Mouse (Mus musculus) embryonic stem cell, embryonic (primary cell): Measurements from ENCODE around the gene Hist1h2bg.

Experiments used
- CTCF ChIA-PET, 4 experiments: fragments of 300-600 bp in 2 of 4; fragments of 350-600 bp in 2 of 4; sonication (Branson Sonifier 250); formaldehyde crosslinking; loops; one replicate each; lab custom pipeline; 2022; ENCODE audit warnings: inconsistent platforms in 2 of 4; lab: Charles Lee
- POLR2A ChIA-PET, 4 experiments: fragments of 300-600 bp in 2 of 4; fragments of 350-600 bp in 2 of 4; sonication (Branson Sonifier 250); formaldehyde crosslinking; loops; one replicate each; lab custom pipeline; 2022; ENCODE audit warnings: antibody characterized with exemption in 4 of 4, inconsistent platforms in 1 of 4; lab: Charles Lee

Gene Hist1h2bg

GRCm38 (mm10) chr13:23571022-23571503, at the start of gene Hist1h2bg, which contains the start of gene Hist1h2ae:
TSS of gene Hist1h2bg (plus strand) at chr13:23571396.
TSS of gene Hist1h2ae (minus strand) at chr13:23571220.
- ChIA-PET POLR2A (interaction anchor here (0.6 to 22.3 kb wide), 131 partner anchors 8 to 1855 kb away, joined by 3 to 794 read pairs (median 6); partner anchors contain the start of genes Hist1h2ac (in 4 of the 4), Hist1h2bc (in 4 of the 4), Hist1h3e (in 4 of the 4) and Hist1h4d (in 4 of the 4)), CTCF (interaction anchor here in 1 of 4 experiments (0.6 kb wide), 1 partner anchor 37 kb away, joined by 3 read pairs; no protein-coding TSS in a partner anchor)

GRCm38 (mm10) chr13:23521703-23522102, 49.5 kb upstream of the Hist1h2bg start:
- ChIA-PET CTCF (no interaction called here), POLR2A (no interaction called here)

GRCm38 (mm10) chr13:23523976-23524375, 47.2 kb upstream of the Hist1h2bg start:
- CTCF ChIA-PET = interaction anchor here in 1 of 4 experiments (1.0 kb wide), 1 partner anchor 99 kb away, joined by 6 read pairs; no protein-coding TSS in a partner anchor
- POLR2A ChIA-PET = interaction anchor here in 3 of 4 experiments (1.0 to 24.7 kb wide), 3 partner anchors 29 to 100 kb away, joined by 5 to 639 read pairs (median 6); partner anchors contain the start of genes Hist1h1d (in 1 of the 3) and Hist1h4f (in 1 of the 3)

- ChIA-PET CTCF (interaction anchor here (0.5 to 3.3 kb wide), 23 partner anchors 19 to 1609 kb away, joined by 3 to 37 read pairs (median 5); partner anchors contain the start of gene Abt1 (in 2 of the 4)), POLR2A (interaction anchor here (0.6 to 24.7 kb wide), 28 partner anchors 9 to 215 kb away, joined by 3 to 692 read pairs (median 4); partner anchors contain the start of genes Abt1 (in 2 of the 4), Hist1h1d (in 2 of the 4), Hist1h2af (in 2 of the 4) and Hist1h2bg (in 2 of the 4))
Measured at GRCm38 (mm10) chr13:23524654-23525053, 46.5 kb upstream of the Hist1h2bg start.

- CTCF ChIA-PET = interaction anchor here in 3 of 4 experiments (0.6 to 3.3 kb wide), 7 partner anchors 84 to 1641 kb away, joined by 3 to 37 read pairs (median 3); partner anchors contain the start of gene Abt1 (in 1 of the 3)
- POLR2A ChIA-PET = interaction anchor here in 3 of 4 experiments (0.6 to 24.7 kb wide), 20 partner anchors 8 to 158 kb away, joined by 3 to 692 read pairs (median 9); partner anchors contain the start of genes Abt1 (in 2 of the 3), Hist1h1d (in 2 of the 3), Hist1h4f (in 2 of the 3) and Hist1h2ac (in 1 of the 3)
Measured at GRCm38 (mm10) chr13:23525901-23526300, 45.3 kb upstream of the Hist1h2bg start.

GRCm38 (mm10) chr13:23526312-23526711, 44.9 kb upstream of the Hist1h2bg start:
- POLR2A ChIA-PET = interaction anchor here in 3 of 4 experiments (0.8 to 24.7 kb wide), 20 partner anchors 8 to 158 kb away, joined by 3 to 692 read pairs (median 8); partner anchors contain the start of genes Hist1h1d (in 2 of the 3), Hist1h4f (in 2 of the 3), Abt1 (in 1 of the 3) and Hist1h2ac (in 1 of the 3)
- CTCF ChIA-PET = interaction anchor here in 2 of 4 experiments (1.1 to 3.3 kb wide), 4 partner anchors 84 to 125 kb away, joined by 3 to 37 read pairs (median 6); no protein-coding TSS in a partner anchor

GRCm38 (mm10) chr13:23529005-23529404, 42.2 kb upstream of the Hist1h2bg start:
- POLR2A ChIA-PET = interaction anchor here (0.5 to 24.7 kb wide), 42 partner anchors 12 to 1610 kb away, joined by 3 to 692 read pairs (median 9); partner anchors contain the start of genes Abt1 (in 2 of the 4), Hist1h1d (in 2 of the 4), Hist1h2ae (in 2 of the 4) and Hist1h2bg (in 2 of the 4)

GRCm38 (mm10) chr13:23529480-23530165, 41.6 kb upstream of the Hist1h2bg start:
- ChIA-PET POLR2A (interaction anchor here (0.5 to 24.7 kb wide), 77 partner anchors 12 to 1611 kb away, joined by 3 to 692 read pairs (median 9); partner anchors contain the start of genes Hist1h4f (in 3 of the 4), Abt1 (in 2 of the 4), Hist1h1d (in 2 of the 4) and Hist1h2ac (in 2 of the 4)), CTCF (interaction anchor here in 2 of 4 experiments (0.6 to 2.4 kb wide), 2 partner anchors 69 to 128 kb away, joined by 6 to 11 read pairs; no protein-coding TSS in a partner anchor)

More at GRCm38 (mm10) chr13:23529005-23529404, 42.2 kb upstream of the Hist1h2bg start:
- CTCF ChIA-PET = interaction anchor here in 2 of 4 experiments (0.6 to 2.4 kb wide), 3 partner anchors 69 to 128 kb away, joined by 4 to 11 read pairs (median 6); no protein-coding TSS in a partner anchor

- ChIA-PET CTCF (interaction anchor here in 1 of 4 experiments (2.4 kb wide), 1 partner anchor 129 kb away, joined by 11 read pairs; no protein-coding TSS in a partner anchor), POLR2A (interaction anchor here (0.5 to 24.7 kb wide), 158 partner anchors 8 to 1813 kb away, joined by 3 to 692 read pairs (median 5); partner anchors contain the start of genes Hist1h4d (in 4 of the 4), Hist1h2ac (in 3 of the 4), Hist1h2ae (in 3 of the 4) and Hist1h2ag (in 3 of the 4))
Measured at GRCm38 (mm10) chr13:23530181-23530900, 40.9 kb upstream of the Hist1h2bg start.

- POLR2A ChIA-PET = interaction anchor here (0.5 to 24.7 kb wide), 164 partner anchors 8 to 1814 kb away, joined by 3 to 692 read pairs (median 5); partner anchors contain the start of genes Hist1h4d (in 4 of the 4), Hist1h2ac (in 3 of the 4), Hist1h2ae (in 3 of the 4) and Hist1h2ag (in 3 of the 4)
- CTCF ChIA-PET = interaction anchor here in 1 of 4 experiments (2.4 kb wide), 1 partner anchor 130 kb away, joined by 11 read pairs; no protein-coding TSS in a partner anchor
Measured at GRCm38 (mm10) chr13:23530901-23531875, 40.0 kb upstream of the Hist1h2bg start, which contains the start of gene Hist1h4h. TSS of gene Hist1h4h (plus strand) at chr13:23531050.

- ChIA-PET CTCF (no interaction called here), POLR2A (interaction anchor here (0.7 to 24.7 kb wide), 55 partner anchors 9 to 234 kb away, joined by 3 to 692 read pairs (median 16); partner anchors contain the start of genes Hist1h4f (in 4 of the 4), Hist1h2ad (in 3 of the 4), Hist1h2ae (in 3 of the 4) and Hist1h2bf (in 3 of the 4))
Measured at GRCm38 (mm10) chr13:23532262-23533075, 38.7 kb upstream of the Hist1h2bg start.

GRCm38 (mm10) chr13:23533560-23534367, 37.4 kb upstream of the Hist1h2bg start, which contains the start of gene Hist1h2af:
TSS of gene Hist1h2af (plus strand) at chr13:23533906.
- ChIA-PET POLR2A (interaction anchor here (0.5 to 24.7 kb wide), 129 partner anchors 8 to 1823 kb away, joined by 3 to 692 read pairs (median 6); partner anchors contain the start of genes Hist1h4d (in 4 of the 4), Hist1h4f (in 4 of the 4), Hist1h1a (in 3 of the 4) and Hist1h1d (in 3 of the 4)), CTCF (interaction anchor here in 2 of 4 experiments (0.6 to 1.1 kb wide), 3 partner anchors 9 to 132 kb away, joined by 3 read pairs; partner anchors contain the start of genes Hist1h2ae (in 1 of the 2), Hist1h2bg (in 1 of the 2) and Hist1h2bh (in 1 of the 2))
